Mouse (Mus musculus): ENCODE measurements at regions not wholly inside any gene's neighbourhood (a gene's known extent, or its start where the extent isn't known, plus 50 kb on each side); places are given as distances from the start of the nearest gene placed in this dataset.
"Not testable (repeated sequence)": the region's sequence is repeated elsewhere in the genome, so short reads cannot be mapped to it uniquely, and the experiment has no call there.

- DNase-seq; intact Hi-C loops (cut with DNase I): not testable (repeated sequence)
Observed at GRCm38 (mm10) chr12:51133676-51134075, 214.2 kb upstream of the G2e3 start.

- no peak for DNase-seq
Observed at GRCm38 (mm10) chr12:51128274-51128673, 219.6 kb upstream of the G2e3 start.

GRCm38 (mm10) chr12:51118781-51119180 lies 229.1 kb upstream of the G2e3 start:
- intact Hi-C loops (cut with DNase I), result no loop called here
- no peak for DNase-seq

More at GRCm38 (mm10) chr12:51128274-51128673, 219.6 kb upstream of the G2e3 start:
- intact Hi-C loops (cut with DNase I), result no loop called here

- intact Hi-C loops (cut with DNase I), result no loop called here
- DNase-seq, result no peak
Observed at GRCm38 (mm10) chr12:51118021-51118694, 229.7 kb upstream of the G2e3 start.

- intact Hi-C loops (cut with DNase I), result no loop called here
- no peak for DNase-seq
Observed at GRCm38 (mm10) chr12:51117436-51118020, 230.3 kb upstream of the G2e3 start.

GRCm38 (mm10) chr12:51111811-51112210 lies 236.1 kb upstream of the G2e3 start:
- intact Hi-C loops (cut with DNase I), result no loop called here
- DNase-seq, result no peak

GRCm38 (mm10) chr12:51108044-51108443 lies 239.8 kb upstream of the G2e3 start:
- DNase-seq, result no peak
- intact Hi-C loops (cut with DNase I), result no loop called here

GRCm38 (mm10) chr12:51103541-51104042 lies 244.3 kb upstream of the G2e3 start:
- intact Hi-C loops (cut with DNase I), result no loop called here

GRCm38 (mm10) chr12:51101636-51102035 lies 246.2 kb upstream of the G2e3 start:
- no peak for DNase-seq
- intact Hi-C loops (cut with DNase I), result no loop called here

More at GRCm38 (mm10) chr12:51103541-51104042, 244.3 kb upstream of the G2e3 start:
- no peak for DNase-seq

GRCm38 (mm10) chr12:51100868-51101267 lies 247.0 kb upstream of the G2e3 start:
- no peak for DNase-seq
- intact Hi-C loops (cut with DNase I), result no loop called here

GRCm38 (mm10) chr12:51095974-51096373 lies 251.9 kb upstream of the G2e3 start:
- DNase-seq, result no peak
- intact Hi-C loops (cut with DNase I), result no loop called here

GRCm38 (mm10) chr12:51089324-51089723 lies 258.5 kb upstream of the G2e3 start:
- intact Hi-C loops (cut with DNase I), result no loop called here
- DNase-seq, result no peak

GRCm38 (mm10) chr12:51081809-51082208 lies 266.1 kb upstream of the G2e3 start:
- DNase-seq, result no peak
- intact Hi-C loops (cut with DNase I), result no loop called here

- intact Hi-C loops (cut with DNase I), result no loop called here
- DNase-seq, result no peak
Observed at GRCm38 (mm10) chr12:51073503-51073902, 274.4 kb upstream of the G2e3 start.

GRCm38 (mm10) chr12:51060931-51061330 lies 286.9 kb upstream of the G2e3 start:
- intact Hi-C loops (cut with DNase I), result no loop called here
- no peak for DNase-seq

- intact Hi-C loops (cut with DNase I), result no loop called here
- no peak for DNase-seq
Observed at GRCm38 (mm10) chr12:51058569-51058968, 289.3 kb upstream of the G2e3 start.

GRCm38 (mm10) chr12:51058104-51058503 lies 289.8 kb upstream of the G2e3 start:
- DNase-seq, result no peak
- intact Hi-C loops (cut with DNase I), result no loop called here

- intact Hi-C loops (cut with DNase I), result no loop called here
- no peak for DNase-seq
Observed at GRCm38 (mm10) chr12:51047116-51047515, 300.7 kb upstream of the G2e3 start.

- intact Hi-C loops (cut with DNase I), result no loop called here
- no peak for DNase-seq
Observed at GRCm38 (mm10) chr12:51045437-51045836, 302.4 kb upstream of the G2e3 start.

GRCm38 (mm10) chr12:51045020-51045419 lies 302.8 kb upstream of the G2e3 start:
- intact Hi-C loops (cut with DNase I), result no loop called here
- no peak for DNase-seq

GRCm38 (mm10) chr12:51032193-51032592 lies 315.7 kb upstream of the G2e3 start:
- intact Hi-C loops (cut with DNase I), result no loop called here
- DNase-seq, result no peak

GRCm38 (mm10) chr12:51028601-51029174 lies 319.2 kb upstream of the G2e3 start:
- DNase-seq, result no peak
- intact Hi-C loops (cut with DNase I), result no loop called here
